Mouse (Mus musculus) heart, postnatal 0 days (tissue): ENCODE data around the gene Tmem25.
A peak's percentile ranks its signal among the peaks of the same experiment; 100 is the strongest.

Source experiments
- CTCF ChIP-seq: IDR thresholded peaks from 2 replicates; pipeline ENCODE4 v1.5.1; 2016; ENCODE audit warnings: antibody characterized with exemption, control low read depth, low read depth
- EP300 ChIP-seq: IDR thresholded peaks from 2 replicates; pipeline ENCODE4 v1.6.1; 2016; ENCODE audit warnings: antibody characterized with exemption, low read depth

- peak; percentile 91 for TF ChIP-seq CTCF
- peak; percentile 84 for TF ChIP-seq EP300
Observed at GRCm38 (mm10) chr9:44772750-44773651, 26.1 kb downstream of the Tmem25 start.
